Mouse (Mus musculus) heart, embryonic 13.5 days (tissue): ENCODE data around the gene Arrdc3. TPM values are rescaled to one million over a fixed set of nuclear protein-coding genes. Genes with fewer than 3 reads are reported as not detected.

Source experiments
- ATAC-seq: fragments of 200-750 bp; cut with Nextera tagmentation; 2 replicates; pipeline ENCODE4 v1.8.0; 2017; ENCODE audit warnings: moderate TSS enrichment; ENCODE audit not compliant: insufficient number of reproducible peaks, low FRiP score, low TSS enrichment; ENCODE audit errors: extremely low read depth
- H3K27ac ChIP-seq: fragments of 300-500 bp; sonication (generic); replicated peaks from 2 replicates; pipeline ENCODE4 v1.5.1; 2015; ENCODE audit warnings: moderate library complexity, mild to moderate bottlenecking, inconsistent platforms
- H3K27me3 ChIP-seq: fragments of 300-500 bp; sonication (generic); replicated peaks from 2 replicates; pipeline ENCODE4 v1.6.1; 2015; ENCODE audit warnings: mild to moderate bottlenecking, inconsistent platforms
- H3K36me3 ChIP-seq: fragments of 300-500 bp; sonication (generic); 2 replicates; pipeline ENCODE4 v1.6.1; 2015; ENCODE audit warnings: mild to moderate bottlenecking, inconsistent platforms
- H3K4me1 ChIP-seq: fragments of 300-500 bp; sonication (generic); 2 replicates; pipeline ENCODE4 v1.6.1; 2015; ENCODE audit warnings: inconsistent platforms
- H3K4me2 ChIP-seq: fragments of 300-500 bp; sonication (generic); 2 replicates; pipeline ENCODE4 v1.6.1; 2015; ENCODE audit warnings: inconsistent platforms, mild to moderate bottlenecking, moderate library complexity
- H3K4me3 ChIP-seq: fragments of 300-500 bp; sonication (generic); 2 replicates; pipeline ENCODE4 v1.5.1; 2015; ENCODE audit warnings: moderate library complexity, mild to moderate bottlenecking, inconsistent platforms
- H3K9ac ChIP-seq: fragments of 300-500 bp; sonication (generic); 2 replicates; pipeline ENCODE4 v1.6.1; 2015; ENCODE audit warnings: inconsistent platforms, mild to moderate bottlenecking, moderate library complexity
- H3K9me3 ChIP-seq: fragments of 300-500 bp; sonication (generic); 2 replicates; pipeline ENCODE4 v1.6.1; 2016; ENCODE audit warnings: inconsistent platforms
- WGBS: fragments of 180-500 bp; shearing (Covaris S2); methylation state at CpG from one replicate; pipeline ENCODE4 v1.1.7; 2015; ENCODE audit warnings: mixed read lengths; 5-methylcytosine and 5-hydroxymethylcytosine counted together
- polyA plus RNA-seq: library from polyadenylated mRNA; unstranded; fragments of >200 nt; fragmentation: Nextera tagmentation; extraction: Ambion mirVana; gene quantifications from 2 replicates; pipeline ENCODE4 v1.2.1, GENCODE M21; 2015

Gene Arrdc3
- polyA plus RNA-seq = 42.8 and 45.0 TPM in 2 replicates

- Histone ChIP-seq H3K36me3 (peaks cover 7% of the 10 kb centered on the region), H3K4me2 (peak within 1 kb of the TSS; percentile 72), H3K9ac (peak within 1 kb of the TSS; percentile 100), H3K4me1 (peaks cover 14% of the 10 kb centered on the region), H3K9me3 (no peaks in the 10 kb centered on the region), H3K4me3 (peak within 1 kb of the TSS; percentile 91), H3K27ac (peak within 1 kb of the TSS; percentile 100), H3K27me3 (no peaks in the 10 kb centered on the region)
- ATAC-seq = peak; percentile 52
- 0% methylated on average over 24 of the region's 31 CpGs for WGBS
Observed at GRCm38 (mm10) chr13:80883190-80883589, at the start of gene Arrdc3. Arrdc3 (plus strand) TSS chr13:80883384.

GRCm38 (mm10) chr13:80862215-80862614 lies 21.0 kb upstream of the Arrdc3 start:
- Histone ChIP-seq H3K27me3 (no peaks in the 10 kb centered on the region), H3K4me1 (no peaks in the 10 kb centered on the region), H3K9ac (no peak overlapping the region), H3K4me3 (no peak overlapping the region), H3K27ac (no peak overlapping the region), H3K9me3 (no peaks in the 10 kb centered on the region), H3K36me3 (no peaks in the 10 kb centered on the region), H3K4me2 (no peak overlapping the region)
- 9% methylated on average over 5 of the region's 5 CpGs for WGBS
- ATAC-seq = no peak

GRCm38 (mm10) chr13:80864195-80864594 lies 19.0 kb upstream of the Arrdc3 start:
- 78% methylated on average over 3 of the region's 3 CpGs for WGBS
- Histone ChIP-seq H3K4me1 (no peaks in the 10 kb centered on the region), H3K4me2 (no peak overlapping the region), H3K9me3 (no peaks in the 10 kb centered on the region), H3K4me3 (no peak overlapping the region), H3K27me3 (no peaks in the 10 kb centered on the region), H3K27ac (no peak overlapping the region), H3K9ac (no peak overlapping the region), H3K36me3 (no peaks in the 10 kb centered on the region)
- ATAC-seq = no peak

- 79% methylated on average over 5 of the region's 5 CpGs for WGBS
- ATAC-seq = no peak
Observed at GRCm38 (mm10) chr13:80875126-80875525, 8.1 kb upstream of the Arrdc3 start.

GRCm38 (mm10) chr13:80880756-80881155 lies 2.4 kb upstream of the Arrdc3 start:
- WGBS = 65% methylated on average over 4 of the region's 4 CpGs
- H3K27ac ChIP-seq = no peak overlapping the region
- H3K9me3 ChIP-seq = no peaks in the 10 kb centered on the region
- H3K4me2 ChIP-seq = no peak overlapping the region
- H3K4me3 ChIP-seq = no peak overlapping the region
- H3K4me1 ChIP-seq = peaks cover 4% of the 10 kb centered on the region
- H3K36me3 ChIP-seq = no peaks in the 10 kb centered on the region
- ATAC-seq = no peak
- no peak overlapping the region for H3K9ac ChIP-seq
- H3K27me3 ChIP-seq = no peaks in the 10 kb centered on the region

More at GRCm38 (mm10) chr13:80875126-80875525, 8.1 kb upstream of the Arrdc3 start:
- H3K4me1 ChIP-seq = no peaks in the 10 kb centered on the region
- H3K36me3 ChIP-seq = no peaks in the 10 kb centered on the region
- H3K27me3 ChIP-seq = no peaks in the 10 kb centered on the region
- H3K4me2 ChIP-seq = no peak overlapping the region
- H3K4me3 ChIP-seq = no peak overlapping the region
- no peaks in the 10 kb centered on the region for H3K9me3 ChIP-seq
- H3K27ac ChIP-seq = no peak overlapping the region
- H3K9ac ChIP-seq = no peak overlapping the region

- whole genome bisulfite sequencing = 21% methylated on average over 6 of the region's 6 CpGs
- H3K9ac ChIP-seq = 0 out of 2 replicates have a peak overlapping the region, but pooled peaks have one; percentile 100
- no peak for ATAC-seq
- no peaks in the 10 kb centered on the region for H3K9me3 ChIP-seq
- H3K4me2 ChIP-seq = peak overlapping the region; percentile 72
- H3K27me3 ChIP-seq = no peaks in the 10 kb centered on the region
- H3K4me1 ChIP-seq = peaks cover 6% of the 10 kb centered on the region
- H3K36me3 ChIP-seq = no peaks in the 10 kb centered on the region
- peak overlapping the region; percentile 100 for H3K27ac ChIP-seq
- peak overlapping the region; percentile 91; the same call in 1 of the 2 replicates for H3K4me3 ChIP-seq
Observed at GRCm38 (mm10) chr13:80881722-80882500, 1.3 kb upstream of the Arrdc3 start.

- Histone ChIP-seq H3K4me2 (peak overlapping the region; percentile 72), H3K36me3 (peaks cover 2% of the 10 kb centered on the region), H3K9me3 (no peaks in the 10 kb centered on the region), H3K27me3 (no peaks in the 10 kb centered on the region), H3K4me1 (peaks cover 9% of the 10 kb centered on the region), H3K9ac (peak overlapping the region; percentile 100), H3K27ac (peak overlapping the region; percentile 100), H3K4me3 (peak overlapping the region; percentile 91)
- ATAC-seq = peak; percentile 20; the same call in 1 of the 2 replicates
- 1% methylated on average over 23 of the region's 23 CpGs for WGBS
Observed at GRCm38 (mm10) chr13:80882716-80883135, 458 bp upstream of the Arrdc3 start.

GRCm38 (mm10) chr13:80883649-80884376 lies 629 bp downstream of the Arrdc3 start:
- Histone ChIP-seq H3K4me1 (peaks cover 14% of the 10 kb centered on the region), H3K36me3 (peaks cover 10% of the 10 kb centered on the region), H3K27ac (peak overlapping the region; percentile 100), H3K4me3 (peak overlapping the region; percentile 91), H3K9ac (peak overlapping the region; percentile 100), H3K9me3 (no peaks in the 10 kb centered on the region), H3K4me2 (peak overlapping the region; percentile 72), H3K27me3 (no peaks in the 10 kb centered on the region)
- ATAC-seq = no peak
- under 1% methylated on average over 23 of the region's 23 CpGs for WGBS

GRCm38 (mm10) chr13:80884377-80884983 lies 1.3 kb downstream of the Arrdc3 start:
- ATAC-seq = no peak
- Histone ChIP-seq H3K27ac (peak overlapping the region; percentile 100), H3K9ac (peak overlapping the region; percentile 100), H3K27me3 (no peaks in the 10 kb centered on the region), H3K4me1 (peaks cover 14% of the 10 kb centered on the region), H3K4me3 (peak overlapping the region; percentile 91), H3K9me3 (no peaks in the 10 kb centered on the region), H3K36me3 (peaks cover 13% of the 10 kb centered on the region), H3K4me2 (peak overlapping the region; percentile 72)
- whole genome bisulfite sequencing = under 1% methylated on average over 15 of the region's 15 CpGs

- Histone ChIP-seq H3K9me3 (no peaks in the 10 kb centered on the region), H3K9ac (peak overlapping the region; percentile 100), H3K27ac (peak overlapping the region; percentile 100), H3K27me3 (no peaks in the 10 kb centered on the region), H3K4me2 (peak overlapping the region; percentile 72), H3K4me1 (peaks cover 14% of the 10 kb centered on the region), H3K4me3 (peak overlapping the region; percentile 91), H3K36me3 (peaks cover 18% of the 10 kb centered on the region)
- WGBS = under 1% methylated on average over 47 of the region's 47 CpGs
- ATAC-seq = peak; percentile 81
Observed at GRCm38 (mm10) chr13:80885103-80885833, 2.1 kb downstream of the Arrdc3 start.
